Mouse (Mus musculus) subcutaneous adipose tissue, adult 2 months (tissue): Measurements from ENCODE around the gene Nasp. TPM values are rescaled to one million over a fixed set of nuclear protein-coding genes. Genes with fewer than 3 reads are reported as not detected.

Experiments used
- polyA plus RNA-seq: library from polyadenylated mRNA; depleted of rRNA; stranded (reverse); fragments of >200 nt; gene quantifications from 2 replicates; pipeline ENCODE4 v1.2.3, GENCODE M21; 2012; ENCODE audit warnings: low replicate concordance; rRNA removed

The Nasp gene
- polyA plus RNA-seq: 1.8 and 7.7 TPM in 2 replicates

DNA sequence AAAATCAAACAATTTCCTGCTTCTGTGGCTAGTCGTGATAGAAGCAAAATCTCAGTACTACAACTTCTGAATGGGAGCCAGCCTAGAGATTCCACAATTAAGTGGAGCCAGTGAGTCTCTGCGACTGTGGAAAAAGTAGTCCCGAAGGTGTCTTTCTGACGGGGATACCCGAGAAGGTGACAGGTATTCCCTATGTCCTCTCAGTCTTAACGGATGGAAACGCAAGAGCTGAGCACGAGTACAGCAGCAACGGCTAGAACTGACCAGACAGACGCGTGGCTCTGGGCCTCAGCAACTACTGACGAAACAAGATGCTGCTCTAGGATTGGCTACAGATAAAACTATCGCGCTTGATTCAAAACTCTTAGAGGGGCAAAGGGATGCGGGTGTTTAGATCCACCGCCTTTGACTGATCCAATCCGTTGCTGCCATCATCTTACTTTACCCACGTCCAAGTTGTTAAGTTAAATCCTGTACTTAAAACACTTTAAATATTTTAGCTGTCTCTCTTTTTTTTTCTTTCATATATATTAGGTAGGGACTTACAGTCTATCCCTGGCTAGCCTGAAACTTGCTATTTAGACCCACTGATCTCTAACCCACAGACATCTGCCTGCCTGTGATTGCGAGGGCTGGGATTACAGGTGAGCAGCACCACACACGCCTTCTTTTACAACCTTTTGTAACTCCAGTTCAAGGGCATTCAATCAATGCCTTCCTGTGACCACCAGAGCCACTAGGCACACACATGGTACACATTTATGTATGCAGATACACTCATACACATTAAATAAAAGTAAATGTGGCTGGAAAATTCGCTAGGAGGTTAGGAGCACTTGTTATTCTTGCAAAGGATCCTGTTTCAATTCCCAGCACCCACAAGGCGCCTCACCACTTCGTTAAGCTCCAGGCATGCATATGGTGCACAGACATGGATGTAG lies at the start of gene Nasp:
Nasp (minus strand) TSS at position 220 of the 941 bp plus-strand sequence.

DNA sequence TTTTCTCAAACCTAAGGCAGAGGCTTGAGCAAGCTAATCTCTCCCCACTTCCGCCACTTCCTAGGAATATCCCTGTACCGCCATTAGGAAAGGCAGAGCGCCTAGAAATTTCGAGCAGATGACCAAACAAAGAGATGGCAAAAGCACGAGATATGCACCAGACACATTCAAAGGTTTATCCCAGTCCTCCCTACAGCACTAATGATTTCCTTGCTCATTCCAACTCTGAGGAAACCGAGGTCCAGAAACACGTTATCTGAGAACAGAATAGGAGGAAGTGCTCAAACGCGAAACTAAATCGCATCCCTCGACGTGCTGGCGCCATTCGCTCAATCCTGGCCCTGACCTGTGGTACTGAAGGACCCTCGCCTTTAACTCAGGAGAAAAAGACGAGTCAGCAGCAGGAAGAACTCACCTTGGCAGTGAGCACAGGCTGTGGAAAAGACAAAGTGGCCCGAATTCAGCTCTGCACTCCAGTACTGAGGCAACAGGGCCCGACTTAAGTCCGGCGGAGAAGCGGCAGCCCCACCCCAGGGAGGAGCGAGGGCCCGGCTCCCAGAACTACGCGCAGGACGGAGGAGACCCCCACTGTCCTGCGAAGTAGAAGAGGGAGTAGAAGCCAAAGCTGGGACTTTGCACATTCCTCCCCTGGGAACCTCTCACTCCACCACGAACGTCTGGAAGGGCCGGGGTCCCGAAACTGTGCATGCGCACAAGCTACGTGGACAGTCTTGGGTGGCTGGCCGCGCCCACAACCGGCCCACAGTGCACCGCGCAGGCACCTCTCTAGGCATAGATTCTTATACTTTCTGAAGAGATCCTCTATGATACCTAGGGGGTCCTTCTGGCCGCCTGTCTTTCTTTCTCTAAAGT lies 23.4 kb upstream of the Nasp start, which contains the start of gene Akr1a1:
Akr1a1 (minus strand) TSS at position 757 of the 873 bp plus-strand sequence.

DNA sequence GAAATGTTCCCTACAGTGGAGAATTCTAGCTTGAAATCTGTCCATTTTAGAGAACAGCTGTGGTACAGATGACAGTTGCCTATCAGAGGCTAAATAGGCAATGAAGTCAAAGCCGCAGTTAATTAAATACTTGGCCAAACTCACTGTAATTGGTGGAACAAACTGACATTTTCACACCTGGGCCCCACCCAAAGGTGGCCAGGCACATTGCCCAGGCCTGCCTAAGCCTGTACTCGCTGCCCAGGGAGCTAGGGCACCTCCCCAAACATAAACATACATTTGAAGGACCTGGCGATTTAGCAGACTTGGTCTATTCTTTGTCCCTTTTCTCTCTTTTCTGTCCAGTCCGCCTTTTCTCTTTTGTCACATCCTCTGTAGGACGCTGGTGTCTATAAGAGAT lies 31.4 kb downstream of the Nasp start, which contains the start of gene Ccdc17:
Ccdc17 (plus strand) TSS at position 276 of the 400 bp plus-strand sequence.

DNA sequence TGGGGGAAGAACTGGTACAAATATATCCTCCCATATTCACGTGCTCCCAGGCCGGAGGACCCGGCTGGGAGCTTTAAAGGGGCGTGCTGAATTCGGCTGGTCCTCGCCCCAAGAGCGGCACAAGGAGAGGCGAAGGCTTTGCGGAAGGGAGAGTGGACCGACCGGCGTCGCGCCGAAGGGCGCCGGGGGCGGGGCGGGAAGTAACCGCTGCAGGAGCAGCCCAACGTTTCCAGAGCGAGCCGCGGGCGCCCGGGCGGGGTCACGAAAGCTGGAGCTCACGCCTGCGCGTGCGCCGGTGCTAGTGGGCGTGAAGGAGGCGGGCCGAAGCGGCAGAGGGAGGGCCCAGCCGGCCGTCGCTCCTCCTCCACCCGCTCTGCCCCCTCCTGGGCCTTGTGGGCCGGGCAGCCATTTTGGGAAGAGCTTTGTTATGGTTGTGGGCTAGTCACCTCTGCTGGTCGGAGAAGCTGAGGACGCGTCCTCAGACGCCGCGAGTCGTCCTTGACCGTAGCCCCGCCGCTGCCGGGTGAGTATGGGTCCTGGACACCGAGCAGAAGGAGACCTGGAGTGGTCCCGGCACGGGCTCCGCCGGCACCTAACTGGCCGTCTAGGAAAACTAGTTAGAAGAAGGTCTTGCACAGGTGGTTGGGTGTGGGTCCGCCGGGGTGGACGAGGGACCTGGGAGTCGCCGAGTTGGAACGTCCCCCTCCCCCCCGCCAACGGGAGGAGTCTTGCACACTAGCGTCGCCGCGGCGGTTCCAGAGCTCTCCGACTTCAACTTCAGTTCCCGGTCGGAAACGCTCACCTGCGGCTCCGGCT lies 70.2 kb downstream of the Nasp start, which contains the start of gene Gpbp1l1:
Gpbp1l1 (plus strand) TSS at position 353 of the 816 bp plus-strand sequence.

DNA sequence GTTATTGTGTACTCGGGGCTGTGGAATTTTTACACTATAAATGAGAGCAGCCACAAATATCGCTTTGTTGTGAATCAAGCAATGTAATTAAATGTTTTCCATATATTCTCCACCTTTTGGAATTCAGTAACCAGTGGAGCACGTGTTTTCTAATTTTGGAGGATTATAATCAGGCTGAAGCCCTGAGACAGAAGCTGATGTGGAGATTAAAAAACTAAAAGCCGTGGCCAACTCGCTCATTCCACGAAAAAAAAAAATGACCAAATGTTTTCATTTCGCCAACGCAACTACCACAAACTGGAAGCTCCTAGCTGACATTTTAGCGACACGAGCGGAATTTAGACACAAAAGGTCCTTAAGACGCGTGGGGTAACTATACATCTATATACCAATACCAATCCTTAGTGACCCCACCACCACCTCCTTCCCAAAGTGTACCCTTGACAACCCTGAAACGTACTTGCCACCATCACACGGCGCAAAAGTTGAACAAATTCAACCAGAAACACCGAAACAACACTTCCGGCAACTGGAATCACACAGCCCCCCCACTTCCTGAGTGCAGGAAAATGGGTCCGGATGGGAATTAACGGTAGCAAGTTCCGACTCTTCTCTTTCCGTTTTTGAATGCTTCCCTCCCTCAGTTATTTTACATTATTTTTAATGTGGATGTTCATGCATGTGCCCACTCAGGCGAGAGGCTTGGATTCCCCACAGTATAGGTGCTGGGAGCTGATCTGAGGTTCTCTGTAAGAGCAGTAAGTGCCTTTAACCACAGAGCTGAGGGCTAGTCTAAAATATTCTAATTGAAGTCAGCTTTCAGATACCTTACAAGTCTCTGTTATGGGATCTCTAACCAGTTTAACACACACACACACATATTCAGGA lies 72.1 kb downstream of the Nasp start, which contains the start of gene Tmem69:
Tmem69 (minus strand) TSS at position 524 of the 888 bp plus-strand sequence.

Other genes starting within 250 kb of the Nasp start
- 46.6 and 72.9 TPM in 2 replicates for gene Mast2, start 163.8 kb downstream of the Nasp start, polyA plus RNA-seq
- 3.8 and 4.1 TPM in 2 replicates for gene Ipp, start 120.4 kb downstream of the Nasp start, polyA plus RNA-seq
- 7.0 and 8.5 TPM in 2 replicates for gene Tmem69, start 72.0 kb downstream of the Nasp start, polyA plus RNA-seq
- gene Gpbp1l1, start 70.3 kb downstream of the Nasp start, polyA plus RNA-seq: 51.2 and 60.9 TPM in 2 replicates
- gene Ccdc17, start 31.3 kb downstream of the Nasp start, polyA plus RNA-seq: 8.5 and 14.9 TPM in 2 replicates
- 756 and 760 TPM in 2 replicates for gene Akr1a1, start 23.7 kb upstream of the Nasp start, polyA plus RNA-seq
- 206 and 234 TPM in 2 replicates for gene Prdx1, start 57.6 kb upstream of the Nasp start, polyA plus RNA-seq
- 23.9 and 35.4 TPM in 2 replicates for gene Mmachc, start 80.5 kb upstream of the Nasp start, polyA plus RNA-seq
- 21.5 and 47.7 TPM in 2 replicates for gene Ccdc163, start 80.6 kb upstream of the Nasp start, polyA plus RNA-seq
- 3.4 and 4.5 TPM in 2 replicates for gene Tesk2, start 93.0 kb upstream of the Nasp start, polyA plus RNA-seq
- gene Toe1, start 179.7 kb upstream of the Nasp start, polyA plus RNA-seq: 22.5 and 36.4 TPM in 2 replicates
- gene Mutyh, start 179.8 kb upstream of the Nasp start, polyA plus RNA-seq: 7.7 and 12.9 TPM in 2 replicates
- gene Hpdl, start 193.8 kb upstream of the Nasp start, polyA plus RNA-seq: 1.5 and 2.3 TPM in 2 replicates
- gene Zswim5, start 249.4 kb upstream of the Nasp start, polyA plus RNA-seq: 0.10 and 0.91 TPM in 2 replicates